Mouse (Mus musculus) spleen, adult 2 months (tissue): ENCODE results near the gene Myf6.

Experiments
- CTCF ChIP-seq: fragments of 200-500 bp; IDR thresholded peaks from 2 replicates; pipeline ENCODE4 v1.5.1; 2011; ENCODE audit warnings: mild to moderate bottlenecking, inconsistent platforms; ENCODE audit not compliant: insufficient read depth, insufficient read length, insufficient replicate concordance; ENCODE audit errors: extremely low read depth
- POLR2A ChIP-seq: fragments of 200-500 bp; IDR thresholded peaks from 2 replicates; pipeline ENCODE4 v1.6.1; 2011; ENCODE audit warnings: low read depth, low read length, inconsistent platforms

DNA sequence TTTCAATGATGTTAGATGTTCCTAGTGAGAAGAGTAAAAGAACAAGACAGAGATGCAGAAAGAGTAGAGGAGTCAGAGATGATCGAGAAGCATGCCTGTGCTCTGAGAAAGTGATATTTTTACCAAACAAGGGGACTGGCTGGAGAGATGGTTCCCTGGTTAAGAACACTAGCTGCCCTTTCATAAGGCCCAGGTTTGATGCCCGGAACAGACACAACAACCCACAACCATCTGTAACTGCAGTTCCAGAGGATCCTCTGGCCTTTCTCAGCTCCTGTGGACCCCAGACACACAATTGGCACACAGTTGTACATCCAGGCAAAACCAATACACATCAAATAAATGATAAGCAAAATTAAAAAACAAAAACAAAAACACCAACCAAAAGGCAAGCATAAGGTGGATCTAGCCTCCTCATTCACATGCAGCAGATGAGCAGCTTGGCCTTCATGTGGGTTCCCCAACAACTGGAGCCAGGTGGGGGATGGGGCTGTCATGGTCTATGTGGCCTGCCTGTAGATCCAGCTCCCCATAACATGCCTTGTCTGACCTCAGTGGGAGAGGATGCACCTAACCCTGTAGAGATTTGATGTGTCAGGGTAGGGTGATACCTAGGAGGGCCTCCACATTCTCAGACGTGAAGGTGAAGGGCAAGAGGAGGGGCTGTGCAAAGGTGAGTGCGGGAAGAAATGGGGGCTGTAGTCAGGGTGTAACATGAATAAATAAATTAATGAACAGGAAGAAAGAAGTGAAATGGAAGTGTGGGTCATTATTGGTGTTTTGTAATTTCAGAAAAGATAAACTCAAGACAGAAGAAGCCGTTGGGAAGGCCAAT lies 44.8 kb downstream of the Myf6 start:
- TF ChIP-seq CTCF (no peak), POLR2A (no peak)
